Mouse (Mus musculus) myocyte (in vitro differentiated cells): ENCODE results near the gene Angptl2.

ENCODE experiments used
- MAX ChIP-seq: IDR thresholded peaks from one replicate; pipeline ENCODE4 v1.6.1; 2011; ENCODE audit warnings: low read depth, mild to moderate bottlenecking, control low read depth
- TCF12 ChIP-seq: IDR thresholded peaks from one replicate; pipeline ENCODE4 v1.6.1; 2011; ENCODE audit warnings: mild to moderate bottlenecking, control low read depth; ENCODE audit not compliant: poor library complexity, insufficient read depth, severe bottlenecking

DNA sequence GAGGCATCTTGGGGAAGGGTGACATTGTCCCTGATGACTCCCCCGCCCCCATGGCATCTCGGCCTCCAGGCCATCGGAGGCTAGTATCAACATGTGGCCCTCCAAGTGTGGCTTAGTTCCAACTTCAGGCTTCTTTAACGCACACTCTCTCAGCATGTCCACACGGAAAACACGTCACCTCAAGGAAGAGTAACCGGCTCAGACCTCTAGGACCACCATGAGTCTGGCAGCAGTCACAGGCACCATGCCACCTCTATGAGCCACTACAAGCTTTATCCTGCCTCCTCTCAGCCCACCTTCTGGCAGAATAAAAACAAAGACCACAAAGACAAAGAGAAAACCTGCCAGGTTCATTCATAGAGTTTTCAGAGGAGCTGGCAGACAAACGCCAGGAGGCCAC is 74.6 kb downstream of the Angptl2 start:
- TF ChIP-seq TCF12 (no peak), MAX (no peak)
